Mouse (Mus musculus) forebrain, embryonic 12.5 days (tissue): Measurements from ENCODE around the gene Ankzf1. TPM values are rescaled to one million over a fixed set of nuclear protein-coding genes. Genes with fewer than 3 reads are reported as not detected.

ENCODE experiments used
- microRNA-seq: library from miRNA; unstranded; fragments of <30 nt; microRNA quantifications from one replicate; pipeline ENCODE4, GENCODE M21; 2017
- polyA plus RNA-seq: library from polyadenylated mRNA; unstranded; fragments of >200 nt; fragmentation: Nextera tagmentation; extraction: Ambion mirVana; gene quantifications from 2 replicates; pipeline ENCODE4 v1.2.1, GENCODE M21; 2016

The Ankzf1 gene
- polyA plus RNA-seq, 1 experiment from 2014 or later = 23.4 TPM

Small RNA genes lying within 50 kb of the gene (microRNA-seq; reads per million reads assigned to microRNA genes)
- gene Gm27943 = not detected

Other genes with a start within 250 kb of the Ankzf1 start
- gene Ihh, start 240.5 kb upstream of the Ankzf1 start, polyA plus RNA-seq = 0.19 TPM in 1 of 2 replicates, not detected in the other
- gene Nhej1, start 67.0 kb upstream of the Ankzf1 start, polyA plus RNA-seq = 10.1 and 10.9 TPM in 2 replicates
- not detected in 2 replicates for gene Slc23a3, start 58.3 kb upstream of the Ankzf1 start, polyA plus RNA-seq
- gene Cnppd1, start 49.4 kb upstream of the Ankzf1 start, polyA plus RNA-seq = 48.1 and 50.5 TPM in 2 replicates
- gene Retreg2, start 49.4 kb upstream of the Ankzf1 start, polyA plus RNA-seq = 63.5 and 70.6 TPM in 2 replicates
- gene Zfand2b, start 23.5 kb upstream of the Ankzf1 start, polyA plus RNA-seq = 30.4 and 32.8 TPM in 2 replicates
- gene Abcb6, start 11.8 kb upstream of the Ankzf1 start, polyA plus RNA-seq = 30.8 and 36.3 TPM in 2 replicates
- 29.1 and 29.9 TPM in 2 replicates for gene Atg9a, start within 50 bp of the Ankzf1 start, polyA plus RNA-seq
- gene Glb1l, start 18.7 kb downstream of the Ankzf1 start, polyA plus RNA-seq = 22.6 and 22.7 TPM in 2 replicates
- gene Stk16, start 18.7 kb downstream of the Ankzf1 start, polyA plus RNA-seq = 122 and 132 TPM in 2 replicates
- gene Tuba4a, start 27.7 kb downstream of the Ankzf1 start, polyA plus RNA-seq = 8.1 and 9.1 TPM in 2 replicates
- gene A630095N17Rik, start 40.0 kb downstream of the Ankzf1 start, polyA plus RNA-seq = not detected in 2 replicates
- gene Dnajb2, start 44.3 kb downstream of the Ankzf1 start, polyA plus RNA-seq = 38.1 and 41.5 TPM in 2 replicates
- gene Ptprn, start 72.4 kb downstream of the Ankzf1 start, polyA plus RNA-seq = 6.8 and 7.5 TPM in 2 replicates
- gene Resp18, start 86.3 kb downstream of the Ankzf1 start, polyA plus RNA-seq = 29.2 and 32.8 TPM in 2 replicates
- 137 and 140 TPM in 2 replicates for gene Dnpep, start 125.8 kb downstream of the Ankzf1 start, polyA plus RNA-seq
- 0.74 and 0.78 TPM in 2 replicates for gene Des, start 168.2 kb downstream of the Ankzf1 start, polyA plus RNA-seq
- 10.0 and 11.3 TPM in 2 replicates for gene Speg, start 183.1 kb downstream of the Ankzf1 start, polyA plus RNA-seq
- 54.8 and 55.8 TPM in 2 replicates for gene Gmppa, start 243.8 kb downstream of the Ankzf1 start, polyA plus RNA-seq